Mouse (Mus musculus) cerebellum, adult (tissue): ENCODE measurements around the gene Slc9a9.

Experiments used
- ATAC-seq: cut with Nextera tagmentation; 2 replicates; pipeline ENCODE4 v1.9.2; 2017; ENCODE audit warnings: mild to moderate bottlenecking, moderate library complexity, mixed read lengths; ENCODE audit not compliant: insufficient number of reproducible peaks, low FRiP score, low TSS enrichment

The Slc9a9 gene

GRCm38 (mm10) chr9:94727457-94727856 lies 57.7 kb downstream of the Slc9a9 start:
- peak; percentile 66; the same call in 1 of the 2 replicates for ATAC-seq

GRCm38 (mm10) chr9:94730396-94730795 lies 60.7 kb downstream of the Slc9a9 start:
- no peak for ATAC-seq

GRCm38 (mm10) chr9:94732136-94732535 lies 62.4 kb downstream of the Slc9a9 start:
- ATAC-seq = no peak

DNA sequence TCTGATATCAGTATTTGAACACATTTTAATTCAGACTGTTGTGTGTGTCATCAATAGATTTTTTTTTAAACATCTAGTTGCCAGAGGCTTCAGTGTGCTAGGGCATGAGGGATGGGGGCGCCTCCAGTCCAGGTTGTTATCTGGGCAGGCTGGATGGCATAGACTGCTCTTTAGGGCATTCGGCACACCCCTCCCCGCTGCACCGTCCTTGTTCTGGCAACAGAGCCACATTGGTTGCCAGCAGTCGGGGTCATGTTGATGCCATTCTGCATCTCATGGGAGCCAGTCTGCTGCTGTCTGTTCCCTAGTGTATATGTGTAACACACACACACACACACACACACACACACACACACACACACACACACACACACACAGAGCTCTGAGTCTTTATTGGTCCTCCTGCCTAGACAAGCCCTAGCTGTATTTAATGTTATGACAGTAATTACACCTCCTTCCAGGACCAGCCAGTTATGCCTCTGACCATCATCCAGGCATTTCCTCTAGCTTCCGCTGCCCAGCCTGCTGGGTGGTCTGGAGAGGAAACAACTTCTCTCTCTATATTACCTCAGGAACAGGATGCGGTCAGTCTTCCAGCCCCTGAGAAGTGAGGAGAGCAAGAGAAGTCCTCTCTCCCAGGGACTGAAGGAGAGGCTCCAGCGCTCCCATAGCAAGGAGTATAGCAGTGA lies 63.0 kb downstream of the Slc9a9 start:
- ATAC-seq = no peak

- ATAC-seq = no peak
These were observed 64.6 kb downstream of the Slc9a9 start for GRCm38 (mm10) chr9:94734320-94734719.

DNA sequence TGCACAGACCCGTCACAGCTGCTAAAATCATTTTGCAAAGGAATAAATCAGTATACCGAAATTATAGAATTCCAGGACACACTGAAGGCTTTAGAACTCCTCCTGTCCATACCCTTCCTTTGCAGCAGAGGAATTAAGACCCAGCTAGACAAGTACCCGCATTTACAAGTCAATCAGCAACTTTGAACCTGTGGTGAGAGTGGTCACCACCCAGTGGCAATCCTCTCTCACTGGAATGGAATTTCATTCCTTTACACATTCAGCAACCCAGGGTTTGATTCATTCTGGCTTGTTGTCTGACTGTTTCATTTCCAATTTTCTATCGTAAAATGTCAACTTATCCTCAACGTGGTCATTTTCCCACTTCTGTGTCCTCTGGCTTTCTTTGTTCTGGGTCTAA lies 67.5 kb downstream of the Slc9a9 start:
- ATAC-seq = no peak

DNA sequence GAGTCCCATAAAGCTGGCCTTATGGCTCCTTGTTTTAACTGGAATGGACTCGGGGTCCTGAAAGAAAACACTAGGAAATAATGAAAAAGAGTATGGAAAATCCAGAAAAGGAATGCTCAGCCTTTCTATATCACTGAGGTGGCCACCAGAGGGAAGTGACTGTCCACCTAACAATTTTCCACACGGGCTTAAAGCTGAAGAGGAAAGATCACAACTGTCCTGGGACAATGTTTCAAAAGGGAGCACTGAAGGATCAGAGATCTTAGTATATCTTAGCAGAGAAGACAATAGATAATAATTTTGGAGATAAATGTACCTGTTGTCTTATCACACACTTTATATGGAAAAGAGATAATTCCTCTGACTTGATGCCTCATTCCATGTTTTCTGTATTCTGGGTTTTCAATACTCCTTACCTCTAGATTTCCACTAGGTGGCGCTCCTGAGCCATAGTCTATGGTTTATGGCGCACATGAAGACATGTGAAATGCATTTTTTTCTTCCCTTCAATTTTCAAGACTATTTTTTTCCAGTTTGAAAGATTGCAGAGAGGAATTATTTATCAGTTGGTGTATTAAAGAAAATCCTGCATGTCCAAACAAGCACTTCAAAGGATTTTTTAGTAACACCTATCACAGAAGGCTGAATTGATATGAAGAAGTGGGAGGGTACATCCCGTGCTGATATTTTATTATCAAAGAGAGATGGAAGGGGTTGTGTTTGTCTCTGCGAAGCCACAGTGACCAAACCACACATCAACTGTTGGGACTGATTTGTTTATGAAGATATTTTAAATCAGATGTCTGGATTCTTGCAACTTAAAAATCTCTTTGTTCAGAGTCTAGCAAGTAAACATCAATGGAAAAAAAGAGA lies 69.1 kb downstream of the Slc9a9 start:
- 0 out of 2 replicates have a peak, but pooled peaks have one; percentile 64 for ATAC-seq

GRCm38 (mm10) chr9:94740841-94741240 lies 71.1 kb downstream of the Slc9a9 start:
- no peak for ATAC-seq

DNA sequence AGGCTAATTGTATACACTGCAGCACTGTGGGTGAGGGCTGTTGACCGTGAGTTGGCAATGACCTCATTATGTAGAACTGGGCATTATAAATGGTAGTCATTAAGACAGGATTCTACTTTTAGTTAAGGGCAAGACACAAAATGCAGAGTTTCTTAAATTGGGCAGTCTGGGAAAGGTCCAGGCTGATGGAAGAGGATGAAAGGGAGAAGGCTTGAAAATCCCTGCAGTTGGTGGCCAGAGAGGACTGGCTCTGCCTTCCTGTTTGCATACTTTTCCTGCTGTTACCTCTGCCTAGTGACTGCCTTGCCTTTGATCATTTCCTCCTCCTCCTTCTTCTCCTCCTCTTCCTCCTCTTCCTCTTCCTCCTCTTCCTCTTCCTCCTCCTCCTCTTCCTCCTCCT lies 73.6 kb downstream of the Slc9a9 start:
- ATAC-seq = no peak

DNA sequence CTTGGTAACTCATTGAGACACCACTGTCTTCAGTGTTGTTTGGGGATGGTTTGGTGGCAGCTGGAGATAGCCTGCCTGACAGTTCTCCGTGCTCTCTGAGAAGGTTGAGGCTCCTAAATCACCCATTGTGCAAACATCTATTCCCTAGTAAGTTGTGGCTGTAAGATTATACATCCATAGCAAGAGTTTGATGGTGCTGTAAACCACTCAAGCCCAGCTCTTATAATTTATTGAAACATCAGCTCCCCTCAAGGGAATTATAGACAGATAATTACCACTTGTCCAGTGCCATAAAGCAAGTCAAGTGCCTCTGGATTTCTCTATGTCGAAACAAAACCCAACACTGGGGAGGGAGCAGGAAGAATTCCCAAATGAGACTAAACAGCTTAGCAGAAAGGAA lies 78.8 kb downstream of the Slc9a9 start:
- no peak for ATAC-seq

DNA sequence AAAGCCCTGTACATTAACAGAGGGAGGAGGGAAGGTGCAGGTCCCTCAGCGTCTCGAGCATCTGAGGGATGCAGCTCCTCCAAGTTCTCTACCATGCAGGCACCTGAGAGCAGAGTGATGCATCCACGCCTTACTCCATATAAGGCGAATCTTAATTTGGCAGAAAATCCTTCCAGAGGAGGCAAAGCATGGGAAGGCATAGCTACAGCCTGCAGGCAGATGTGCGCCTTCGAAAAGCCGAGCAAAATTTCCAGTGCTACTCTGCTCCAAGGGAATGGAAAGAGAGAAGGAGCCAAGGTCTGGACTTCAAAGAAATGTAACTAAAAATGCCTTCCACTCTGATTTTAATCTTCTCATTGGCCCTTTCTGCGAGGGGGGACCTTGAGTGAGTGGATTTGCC lies 80.5 kb downstream of the Slc9a9 start:
- no peak for ATAC-seq

DNA sequence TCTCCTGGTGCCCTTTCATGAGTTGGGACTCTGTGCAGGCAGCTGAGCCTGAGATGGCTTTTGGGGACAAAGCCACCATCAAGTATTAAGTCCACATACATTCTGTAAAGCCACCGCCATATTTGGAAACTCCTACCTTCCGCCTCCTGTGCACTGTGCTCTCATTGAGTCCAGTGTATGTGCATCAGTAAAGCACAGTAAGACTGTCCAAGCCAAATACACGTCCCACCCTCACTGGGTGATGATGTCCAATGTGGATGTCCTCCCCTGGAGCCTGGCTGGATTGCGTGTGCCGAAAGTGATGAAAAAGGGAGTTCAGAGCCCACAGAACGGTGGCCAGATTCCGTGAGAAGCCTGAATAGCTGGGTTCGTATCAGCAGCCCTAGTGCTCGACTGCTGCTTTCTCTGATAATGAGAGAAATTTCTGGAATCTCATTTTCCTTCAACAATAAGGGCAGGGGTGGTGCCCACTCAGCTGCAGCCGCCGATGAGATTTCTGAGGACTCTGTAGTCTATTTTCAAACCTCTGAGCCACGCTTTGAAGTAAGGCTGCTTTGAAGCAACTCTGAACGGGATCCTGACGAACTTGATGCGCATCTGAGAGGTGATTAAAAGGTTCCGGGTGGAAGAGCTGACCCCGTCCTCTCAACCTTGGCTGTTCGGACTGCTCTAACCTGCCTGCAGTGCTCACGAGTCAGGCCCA lies 81.4 kb downstream of the Slc9a9 start:
- ATAC-seq = no peak

DNA sequence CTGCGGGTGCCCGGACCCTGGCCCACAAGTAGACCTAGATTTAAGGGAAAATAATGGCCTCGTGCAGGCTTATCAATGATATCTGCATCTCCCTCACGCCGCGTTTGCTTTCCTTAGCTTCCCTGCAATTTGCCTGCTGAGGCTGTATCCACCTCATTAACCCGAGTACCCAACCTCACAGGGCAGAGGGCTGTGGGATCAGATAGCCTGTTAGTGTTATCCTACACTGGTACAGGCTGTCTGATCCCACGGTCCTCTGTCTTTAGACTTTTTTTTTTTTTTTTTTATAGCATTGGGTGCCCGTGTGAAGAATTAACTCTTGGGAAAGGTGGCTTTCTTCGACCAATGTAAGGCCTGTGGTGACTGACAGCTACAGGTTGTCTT lies 81.9 kb downstream of the Slc9a9 start:
- ATAC-seq = no peak

DNA sequence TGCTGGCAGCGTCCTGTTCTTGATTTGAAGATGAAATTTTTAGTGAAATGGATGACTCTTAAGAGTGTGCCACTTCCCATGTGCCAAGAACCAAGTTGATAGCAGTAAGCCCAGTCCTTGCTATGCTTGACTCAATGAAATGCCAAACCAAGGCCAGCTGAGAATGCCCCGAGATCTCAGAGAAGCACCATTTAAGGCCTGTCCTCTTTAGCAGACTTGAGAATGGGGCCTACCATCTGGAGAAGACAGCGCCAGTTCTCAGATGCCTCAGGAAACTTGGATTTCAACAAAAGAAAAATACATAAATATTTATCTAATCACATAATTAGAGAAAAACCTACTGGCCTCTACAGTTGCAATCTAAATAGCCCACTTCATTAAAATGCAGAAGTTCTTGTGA lies 82.4 kb downstream of the Slc9a9 start:
- no peak for ATAC-seq

DNA sequence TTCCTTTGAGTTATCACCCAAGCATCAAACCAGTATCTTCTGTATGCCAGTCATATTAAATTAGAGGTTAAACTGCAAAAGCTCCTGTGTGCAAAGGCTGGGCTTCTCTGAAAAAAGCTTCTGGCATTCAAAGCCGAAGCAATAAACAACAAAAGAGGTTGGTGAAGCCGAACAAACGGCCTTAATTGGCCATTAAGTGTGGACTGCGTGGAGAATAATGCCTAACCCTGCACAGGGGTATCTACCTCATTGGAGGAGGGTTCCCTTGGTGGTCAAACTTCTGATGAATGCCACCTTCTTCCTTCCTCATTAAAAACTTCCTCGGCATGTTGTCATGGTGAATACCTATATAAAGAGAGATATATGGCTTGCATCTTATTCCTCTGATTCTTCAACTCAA lies 90.2 kb downstream of the Slc9a9 start:
- no peak for ATAC-seq

- ATAC-seq = no peak
These were observed 98.4 kb downstream of the Slc9a9 start for GRCm38 (mm10) chr9:94768114-94768513.

GRCm38 (mm10) chr9:94768524-94768923 lies 98.8 kb downstream of the Slc9a9 start:
- ATAC-seq = no peak

DNA sequence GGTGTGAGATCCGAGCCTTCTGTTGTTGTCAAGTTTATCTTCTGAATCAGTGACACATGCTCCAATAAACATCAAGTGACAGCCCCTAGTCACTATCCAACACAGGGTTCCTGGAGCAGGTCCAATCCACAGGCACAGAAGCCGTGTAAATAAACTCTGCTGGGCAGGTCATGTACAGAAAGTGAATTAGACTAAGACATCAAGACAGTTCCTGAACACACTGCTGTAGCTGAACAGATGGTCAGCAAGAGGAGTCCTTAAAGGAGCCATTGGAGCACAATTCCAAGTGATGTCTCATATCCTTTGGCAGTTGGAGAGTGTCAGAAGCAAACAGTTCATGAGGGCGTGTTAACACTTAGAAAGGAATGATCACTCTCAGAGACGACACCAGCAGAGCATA lies 103.6 kb downstream of the Slc9a9 start:
- peak; percentile 93 for ATAC-seq

GRCm38 (mm10) chr9:94788261-94788660 lies 118.6 kb downstream of the Slc9a9 start:
- no peak for ATAC-seq

DNA sequence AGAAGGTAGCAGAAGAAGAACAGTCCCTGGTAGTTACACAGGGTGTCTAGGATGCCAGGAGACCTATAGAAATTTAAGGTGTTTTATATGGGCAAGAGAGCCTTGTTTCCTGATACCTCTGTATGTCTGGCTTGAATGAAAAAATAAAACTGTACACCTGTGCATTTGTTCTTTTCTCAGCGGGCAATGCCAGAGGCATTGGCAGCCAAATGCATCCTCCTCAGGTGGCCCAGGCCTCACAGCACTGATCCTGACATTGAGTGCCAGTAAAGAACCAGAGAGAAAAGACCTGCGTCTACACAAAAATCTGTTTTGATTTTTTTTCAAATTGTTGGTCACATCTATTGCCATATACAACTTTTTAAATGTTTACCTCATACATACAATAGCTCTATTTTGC lies 121.3 kb downstream of the Slc9a9 start:
- peak; percentile 70 for ATAC-seq

- ATAC-seq = no peak
These were observed 133.4 kb downstream of the Slc9a9 start for GRCm38 (mm10) chr9:94803073-94803472.
